Mouse (Mus musculus): ENCODE results near the gene Cdk5r2. TPM values are rescaled to one million over a fixed set of nuclear protein-coding genes. Genes with fewer than 3 reads are reported as not detected.
A peak's percentile ranks its signal among the peaks of the same experiment; 100 is the strongest.

Gene Cdk5r2
- polyA plus RNA-seq, 1 experiment: not detected

- no peak overlapping the region for H3K4me3 ChIP-seq (replicated peaks)
- peaks cover 32% of the 10 kb centered on the region for H3K4me1 ChIP-seq
- TF ChIP-seq GATA1 (IDR thresholded peaks at IDR 0.05; ENCODE audit: borderline replicate concordance, low read length) (no peak), FLI1 (IDR thresholded peaks at IDR 0.05; ENCODE audit: low read length) (no peak)
- no peaks in the 10 kb centered on the region for H3K36me3 ChIP-seq (replicated peaks; ENCODE audit: low read length)
- peaks cover 85% of the 10 kb centered on the region for H3K27me3 ChIP-seq (replicated peaks)
- no peaks in the 10 kb centered on the region for H3K9me3 ChIP-seq
Measured at GRCm38 (mm10) chr1:74884196-74885141, 29.7 kb downstream of the Cdk5r2 start.

- TF ChIP-seq GATA1 (IDR thresholded peaks at IDR 0.05; ENCODE audit: borderline replicate concordance, low read length): no peak
- TF ChIP-seq FLI1 (IDR thresholded peaks at IDR 0.05; ENCODE audit: low read length): no peak
- Histone ChIP-seq H3K9me3 (no peaks in the 10 kb centered on the region), H3K4me1 (peaks cover 32% of the 10 kb centered on the region), H3K27me3 (replicated peaks) (peaks cover 93% of the 10 kb centered on the region), H3K4me3 (replicated peaks) (peak within 1 kb of the TSS; percentile 14), H3K36me3 (replicated peaks; ENCODE audit: low read length) (no peaks in the 10 kb centered on the region)
Measured at GRCm38 (mm10) chr1:74885369-74886042, 30.8 kb downstream of the Cdk5r2 start, which contains the start of gene Fev. Fev (minus strand) TSS chr1:74885419.

- no peaks in the 10 kb centered on the region for H3K36me3 ChIP-seq (replicated peaks; ENCODE audit: low read length)
- no peak for TF ChIP-seq FLI1 (IDR thresholded peaks at IDR 0.05; ENCODE audit: low read length)
- no peak for TF ChIP-seq GATA1 (IDR thresholded peaks at IDR 0.05; ENCODE audit: borderline replicate concordance, low read length)
- H3K27me3 ChIP-seq (replicated peaks): peaks cover 90% of the 10 kb centered on the region
- H3K4me1 ChIP-seq: peaks cover 14% of the 10 kb centered on the region
- no peak overlapping the region for H3K4me3 ChIP-seq (replicated peaks)
- H3K9me3 ChIP-seq: no peaks in the 10 kb centered on the region
Measured at GRCm38 (mm10) chr1:74891513-74891912, 36.8 kb downstream of the Cdk5r2 start.

- Histone ChIP-seq H3K4me3 (replicated peaks) (no peak overlapping the region), H3K36me3 (replicated peaks; ENCODE audit: low read length) (no peaks in the 10 kb centered on the region), H3K27me3 (replicated peaks) (peaks cover 88% of the 10 kb centered on the region), H3K9me3 (no peaks in the 10 kb centered on the region), H3K4me1 (peaks cover 14% of the 10 kb centered on the region)
- TF ChIP-seq FLI1 (IDR thresholded peaks at IDR 0.05; ENCODE audit: low read length): no peak
Measured at GRCm38 (mm10) chr1:74892351-74893133, 37.8 kb downstream of the Cdk5r2 start.

GRCm38 (mm10) chr1:74893134-74893855 is 38.6 kb downstream of the Cdk5r2 start, which contains the start of gene Cryba2:
Cryba2 (minus strand) TSS chr1:74893143.
- TF ChIP-seq FLI1 (IDR thresholded peaks at IDR 0.05; ENCODE audit: low read length): no peak
- TF ChIP-seq GATA1 (IDR thresholded peaks at IDR 0.05; ENCODE audit: borderline replicate concordance, low read length): no peak
- peaks cover 89% of the 10 kb centered on the region for H3K27me3 ChIP-seq (replicated peaks)

GRCm38 (mm10) chr1:74894966-74895365 is 40.2 kb downstream of the Cdk5r2 start:
- Histone ChIP-seq H3K27me3 (replicated peaks) (peaks cover 94% of the 10 kb centered on the region), H3K4me1 (peaks cover 14% of the 10 kb centered on the region), H3K36me3 (replicated peaks; ENCODE audit: low read length) (no peaks in the 10 kb centered on the region), H3K4me3 (replicated peaks) (peak overlapping the region; percentile 3), H3K9me3 (no peaks in the 10 kb centered on the region)
- no peak for TF ChIP-seq GATA1 (IDR thresholded peaks at IDR 0.05; ENCODE audit: borderline replicate concordance, low read length)
- TF ChIP-seq FLI1 (IDR thresholded peaks at IDR 0.05; ENCODE audit: low read length): no peak

More at GRCm38 (mm10) chr1:74893134-74893855, 38.6 kb downstream of the Cdk5r2 start, which contains the start of gene Cryba2:
- H3K36me3 ChIP-seq (replicated peaks; ENCODE audit: low read length): no peaks in the 10 kb centered on the region
- H3K4me3 ChIP-seq (replicated peaks): no peak within 1 kb of the TSS
- H3K9me3 ChIP-seq: no peaks in the 10 kb centered on the region
- H3K4me1 ChIP-seq: peaks cover 14% of the 10 kb centered on the region

GRCm38 (mm10) chr1:74897976-74898375 is 43.2 kb downstream of the Cdk5r2 start:
- Histone ChIP-seq H3K4me3 (replicated peaks) (no peak overlapping the region), H3K36me3 (replicated peaks; ENCODE audit: low read length) (no peaks in the 10 kb centered on the region), H3K9me3 (no peaks in the 10 kb centered on the region), H3K27me3 (replicated peaks) (peaks cover 94% of the 10 kb centered on the region), H3K4me1 (peaks cover 9% of the 10 kb centered on the region)
- TF ChIP-seq FLI1 (IDR thresholded peaks at IDR 0.05; ENCODE audit: low read length) (no peak), GATA1 (IDR thresholded peaks at IDR 0.05; ENCODE audit: borderline replicate concordance, low read length) (no peak)

- H3K27me3 ChIP-seq (replicated peaks): peaks cover 94% of the 10 kb centered on the region
- no peaks in the 10 kb centered on the region for H3K36me3 ChIP-seq (replicated peaks; ENCODE audit: low read length)
- peaks cover under 1% of the 10 kb centered on the region for H3K4me1 ChIP-seq
- H3K9me3 ChIP-seq: no peaks in the 10 kb centered on the region
- no peak for TF ChIP-seq FLI1 (IDR thresholded peaks at IDR 0.05; ENCODE audit: low read length)
- no peak for TF ChIP-seq GATA1 (IDR thresholded peaks at IDR 0.05; ENCODE audit: borderline replicate concordance, low read length)
- no peak overlapping the region for H3K4me3 ChIP-seq (replicated peaks)
Measured at GRCm38 (mm10) chr1:74898656-74899431, 44.1 kb downstream of the Cdk5r2 start.
